Mouse (Mus musculus): ENCODE results near the gene Dnajb2. TPM values are rescaled to one million over a fixed set of nuclear protein-coding genes. Genes with fewer than 3 reads are reported as not detected.

Gene Dnajb2
- polyA plus RNA-seq, 2 experiments, result 22.4 to 41.9 TPM

DNA sequence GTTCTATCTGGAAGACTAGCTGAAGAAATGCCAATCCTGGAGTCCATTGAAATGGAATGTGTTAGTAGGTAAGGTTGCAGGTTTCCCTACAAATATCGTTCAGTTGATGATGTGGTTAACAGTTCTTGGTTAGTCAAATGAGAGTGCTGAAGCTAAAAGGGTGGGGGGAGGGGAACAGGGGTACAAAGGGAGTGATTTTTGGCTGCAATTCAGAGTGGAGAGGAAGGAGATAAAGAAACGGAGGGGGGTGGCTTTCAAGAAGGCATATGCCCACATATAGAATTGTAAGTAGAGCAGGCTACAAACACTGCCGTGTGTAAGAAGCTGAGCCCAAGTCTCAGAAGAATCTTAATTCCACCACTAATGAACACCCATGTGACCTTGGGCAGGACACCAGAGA, 10.7 kb upstream of the Dnajb2 start:
- Histone ChIP-seq H3K27me3 (ENCODE audit: control insufficient read depth, insufficient read depth, low read length) (0 out of 2 replicates have a peak, but pooled peaks cover 3% of the 10 kb centered on the region), H3K9me3 (ENCODE audit: control insufficient read depth, low read length) (no peaks in the 10 kb centered on the region), H3K4me3 (replicated peaks; ENCODE audit: low read length) (no peak overlapping the region), H3K36me3 (ENCODE audit: control insufficient read depth, insufficient read depth, low read length) (no peaks in the 10 kb centered on the region), H3K9ac (ENCODE audit: low read depth, low read length, severe bottlenecking) (no peak overlapping the region), H3K4me1 (ENCODE audit: control insufficient read depth, insufficient read depth, low read length) (no peaks in the 10 kb centered on the region), H3K27ac (replicated peaks; ENCODE audit: low read depth, low read length) (no peak overlapping the region), H3K4me2 (replicated peaks; ENCODE audit: low read depth, low read length, severe bottlenecking) (no peak overlapping the region)
- DNase-seq (ENCODE audit: low spot score), result no peak
- no peak for ATAC-seq (ENCODE audit: low FRiP score, low read depth)
- TF ChIP-seq POLR2A (IDR thresholded peaks at IDR 0.05; ENCODE audit: borderline replicate concordance, extremely low read depth, insufficient read depth, insufficient read length), result no peak
- 79% methylated on average over 3 of the region's 3 CpGs for WGBS

DNA sequence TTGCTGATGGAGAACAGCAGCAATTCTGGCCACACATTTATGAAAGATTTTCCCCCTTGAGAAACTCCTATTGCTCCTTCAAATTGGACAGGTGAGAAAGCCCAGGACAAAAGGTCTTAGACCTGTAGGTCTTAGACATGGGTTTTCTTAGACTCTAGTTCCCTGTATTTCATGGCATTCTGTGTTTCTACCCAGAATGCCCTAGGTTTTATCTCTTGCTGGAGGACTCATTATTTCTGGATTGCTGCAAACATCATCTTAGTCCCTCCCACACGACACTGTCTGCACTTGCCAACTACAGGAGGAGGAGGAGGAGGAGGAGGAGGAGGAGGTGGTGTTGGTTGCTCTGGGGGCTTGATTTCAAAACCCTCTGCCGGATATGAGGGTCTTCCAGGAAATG, 10.1 kb upstream of the Dnajb2 start:
- no peak overlapping the region for H3K27ac ChIP-seq (replicated peaks; ENCODE audit: low read depth, low read length)
- no peaks in the 10 kb centered on the region for H3K36me3 ChIP-seq (ENCODE audit: control insufficient read depth, insufficient read depth, low read length)
- no peaks in the 10 kb centered on the region for H3K4me1 ChIP-seq (ENCODE audit: control insufficient read depth, insufficient read depth, low read length)
- ATAC-seq (ENCODE audit: low FRiP score, low read depth) (no peak), DNase-seq (ENCODE audit: low spot score) (no peak)
- no peak overlapping the region for H3K9ac ChIP-seq (ENCODE audit: low read depth, low read length, severe bottlenecking)
- no peaks in the 10 kb centered on the region for H3K9me3 ChIP-seq (ENCODE audit: control insufficient read depth, low read length)
- no peak overlapping the region for H3K4me3 ChIP-seq (replicated peaks; ENCODE audit: low read length)
- no peak for TF ChIP-seq POLR2A (IDR thresholded peaks at IDR 0.05; ENCODE audit: borderline replicate concordance, extremely low read depth, insufficient read depth, insufficient read length)
- 71% methylated on average over 2 of the region's 2 CpGs for WGBS
- no peak overlapping the region for H3K4me2 ChIP-seq (replicated peaks; ENCODE audit: low read depth, low read length, severe bottlenecking)
- no peaks in the 10 kb centered on the region for H3K27me3 ChIP-seq (ENCODE audit: control insufficient read depth, insufficient read depth, low read length)

DNA sequence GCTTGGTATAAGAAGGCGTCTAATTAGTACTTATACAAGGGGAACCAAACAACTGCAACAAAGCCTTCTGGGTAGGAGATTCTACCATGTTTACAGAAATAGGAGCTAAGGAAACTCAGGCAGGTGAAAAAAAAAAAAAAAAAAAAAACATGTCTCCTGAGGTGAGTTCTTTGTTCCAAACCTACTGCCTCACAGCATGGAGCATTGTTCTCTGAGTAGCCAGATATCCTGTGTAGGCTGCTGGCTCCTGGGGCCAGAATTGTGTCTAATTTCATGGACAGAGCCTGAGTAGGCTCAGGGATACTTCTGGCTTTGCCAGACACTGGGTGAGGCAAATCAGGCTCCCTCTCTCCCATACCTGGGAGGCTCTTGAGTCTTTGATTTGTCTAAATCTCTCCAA, 8.6 kb upstream of the Dnajb2 start:
- Histone ChIP-seq H3K4me1 (ENCODE audit: control insufficient read depth, insufficient read depth, low read length) (no peaks in the 10 kb centered on the region), H3K27ac (replicated peaks; ENCODE audit: low read depth, low read length) (no peak overlapping the region), H3K9me3 (ENCODE audit: control insufficient read depth, low read length) (no peaks in the 10 kb centered on the region), H3K4me3 (replicated peaks; ENCODE audit: low read length) (no peak overlapping the region), H3K36me3 (ENCODE audit: control insufficient read depth, insufficient read depth, low read length) (no peaks in the 10 kb centered on the region), H3K27me3 (ENCODE audit: control insufficient read depth, insufficient read depth, low read length) (no peaks in the 10 kb centered on the region), H3K4me2 (replicated peaks; ENCODE audit: low read depth, low read length, severe bottlenecking) (no peak overlapping the region), H3K9ac (ENCODE audit: low read depth, low read length, severe bottlenecking) (no peak overlapping the region)
- 65% methylated on average over 1 of the region's 1 CpGs for WGBS
- no peak for TF ChIP-seq POLR2A (IDR thresholded peaks at IDR 0.05; ENCODE audit: borderline replicate concordance, extremely low read depth, insufficient read depth, insufficient read length)
- ATAC-seq (ENCODE audit: low FRiP score, low read depth), result no peak
- DNase-seq (ENCODE audit: low spot score), result no peak

DNA sequence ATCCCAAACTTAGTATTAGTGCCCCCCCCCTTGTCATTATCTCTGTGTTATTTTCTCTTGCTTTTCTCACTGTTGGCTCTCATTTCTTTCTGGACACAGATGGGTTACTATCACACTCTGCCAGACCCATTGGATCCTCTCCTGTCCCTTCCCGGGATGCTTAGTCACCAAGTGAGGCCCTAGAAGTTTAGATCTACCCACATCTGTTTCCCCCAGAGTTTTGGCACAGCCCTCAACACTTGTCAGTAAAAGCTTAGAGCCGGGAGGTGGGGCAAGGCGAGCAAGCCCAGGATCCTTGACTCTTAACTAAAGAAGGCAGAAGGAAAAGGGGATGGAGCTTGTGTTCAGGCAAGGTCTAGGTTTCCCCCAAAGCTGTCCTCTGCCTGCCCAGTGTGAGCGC, 7.0 kb upstream of the Dnajb2 start:
- H3K4me3 ChIP-seq (replicated peaks; ENCODE audit: low read length), result no peak overlapping the region
- no peak for TF ChIP-seq POLR2A (IDR thresholded peaks at IDR 0.05; ENCODE audit: borderline replicate concordance, extremely low read depth, insufficient read depth, insufficient read length)
- no peaks in the 10 kb centered on the region for H3K4me1 ChIP-seq (ENCODE audit: control insufficient read depth, insufficient read depth, low read length)
- DNase-seq (ENCODE audit: low spot score) (no peak), ATAC-seq (ENCODE audit: low FRiP score, low read depth) (no peak)
- no peak overlapping the region for H3K9ac ChIP-seq (ENCODE audit: low read depth, low read length, severe bottlenecking)
- no peak overlapping the region for H3K4me2 ChIP-seq (replicated peaks; ENCODE audit: low read depth, low read length, severe bottlenecking)
- H3K9me3 ChIP-seq (ENCODE audit: control insufficient read depth, low read length), result no peaks in the 10 kb centered on the region
- no peaks in the 10 kb centered on the region for H3K27me3 ChIP-seq (ENCODE audit: control insufficient read depth, insufficient read depth, low read length)
- H3K27ac ChIP-seq (replicated peaks; ENCODE audit: low read depth, low read length), result no peak overlapping the region
- H3K36me3 ChIP-seq (ENCODE audit: control insufficient read depth, insufficient read depth, low read length), result no peaks in the 10 kb centered on the region
- 79% methylated on average over 4 of the region's 4 CpGs for WGBS

DNA sequence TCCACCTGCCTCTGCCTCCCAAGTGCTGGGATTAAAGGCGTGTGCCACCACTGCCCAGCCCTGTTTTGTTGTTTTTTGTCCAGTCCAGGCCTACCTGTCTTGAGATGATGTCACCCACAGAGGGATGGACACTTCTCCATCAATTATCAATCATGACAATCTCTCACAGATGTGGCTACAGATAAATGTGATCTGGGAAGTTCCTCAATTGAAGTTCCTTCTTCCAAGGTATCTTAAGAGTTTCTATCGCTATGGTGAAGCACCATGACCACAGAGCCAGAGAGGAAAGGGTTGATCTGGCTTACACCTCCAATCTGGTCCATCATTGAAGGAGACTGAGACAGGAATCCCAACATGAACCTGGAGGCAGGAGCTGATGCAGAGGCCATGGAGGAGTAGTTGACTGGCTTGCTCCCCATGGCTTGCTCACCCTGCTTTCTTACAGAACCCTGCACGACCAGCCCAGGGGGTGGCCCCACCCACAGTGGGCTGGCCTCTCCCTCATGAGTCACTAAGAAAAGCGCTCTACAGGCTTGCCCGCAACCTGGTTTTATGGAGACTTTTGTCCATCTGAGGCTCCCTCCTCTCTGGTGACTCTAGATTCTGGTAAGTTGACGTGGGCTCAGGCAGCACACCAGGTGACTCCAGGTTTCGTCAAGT, 5.7 kb upstream of the Dnajb2 start:
- no peak for DNase-seq (ENCODE audit: low spot score)
- no peak for ATAC-seq (ENCODE audit: low FRiP score, low read depth)

More for the DNA sequence above, 5.7 kb upstream of the Dnajb2 start:
- Histone ChIP-seq H3K27ac (replicated peaks; ENCODE audit: low read depth, low read length) (no peak overlapping the region), H3K4me2 (replicated peaks; ENCODE audit: low read depth, low read length, severe bottlenecking) (no peak overlapping the region), H3K9me3 (ENCODE audit: control insufficient read depth, low read length) (no peaks in the 10 kb centered on the region), H3K36me3 (ENCODE audit: control insufficient read depth, insufficient read depth, low read length) (no peaks in the 10 kb centered on the region), H3K4me1 (ENCODE audit: control insufficient read depth, insufficient read depth, low read length) (no peaks in the 10 kb centered on the region), H3K9ac (ENCODE audit: low read depth, low read length, severe bottlenecking) (no peak overlapping the region), H3K27me3 (ENCODE audit: control insufficient read depth, insufficient read depth, low read length) (no peaks in the 10 kb centered on the region), H3K4me3 (replicated peaks; ENCODE audit: low read length) (no peak overlapping the region)
- TF ChIP-seq POLR2A (IDR thresholded peaks at IDR 0.05; ENCODE audit: borderline replicate concordance, extremely low read depth, insufficient read depth, insufficient read length), result no peak
- 67% methylated on average over 7 of the region's 7 CpGs for WGBS
